Mouse (Mus musculus) mouse embryonic stem cell (cell line): ENCODE measurements around the gene Prm2.

ENCODE experiments used
- in situ Hi-C, 2 experiments: fragments of 300-500 bp; cut with MboI; formaldehyde crosslinking; loops; 1 replicate in 1 of 2; 3 replicates in 1 of 2; pipeline ENCODE4 v1.14.3; 2019 to 2020; ENCODE audit warnings: low sequenced_read_pairs in 2 of 2, low pct_unique_long_range_greater_than_20kb in 1 of 2, mixed read lengths in 1 of 2; ENCODE audit not compliant: unreplicated experiment in 1 of 2

Gene Prm2

DNA sequence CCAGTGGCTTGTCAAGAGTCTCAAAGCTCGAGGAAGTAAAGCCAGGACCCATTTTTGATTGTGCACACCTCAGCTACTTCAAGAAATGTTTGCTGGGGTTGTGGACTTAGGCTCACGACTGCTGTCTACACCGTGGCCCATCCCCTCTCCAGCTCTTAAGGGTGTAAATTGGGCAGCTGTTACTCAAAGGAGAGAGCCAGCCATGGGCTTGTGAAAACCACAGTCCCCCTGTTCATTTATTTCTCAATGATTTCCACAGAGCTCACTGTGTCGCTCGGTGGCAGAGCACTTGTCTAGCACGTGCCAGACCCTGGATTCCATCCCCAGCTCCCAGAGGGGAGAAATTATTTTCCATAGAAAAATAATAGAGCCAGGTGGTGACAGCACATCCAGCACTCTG is 39.8 kb downstream of the Prm2 start:
- in situ Hi-C loops = no loop called here

DNA sequence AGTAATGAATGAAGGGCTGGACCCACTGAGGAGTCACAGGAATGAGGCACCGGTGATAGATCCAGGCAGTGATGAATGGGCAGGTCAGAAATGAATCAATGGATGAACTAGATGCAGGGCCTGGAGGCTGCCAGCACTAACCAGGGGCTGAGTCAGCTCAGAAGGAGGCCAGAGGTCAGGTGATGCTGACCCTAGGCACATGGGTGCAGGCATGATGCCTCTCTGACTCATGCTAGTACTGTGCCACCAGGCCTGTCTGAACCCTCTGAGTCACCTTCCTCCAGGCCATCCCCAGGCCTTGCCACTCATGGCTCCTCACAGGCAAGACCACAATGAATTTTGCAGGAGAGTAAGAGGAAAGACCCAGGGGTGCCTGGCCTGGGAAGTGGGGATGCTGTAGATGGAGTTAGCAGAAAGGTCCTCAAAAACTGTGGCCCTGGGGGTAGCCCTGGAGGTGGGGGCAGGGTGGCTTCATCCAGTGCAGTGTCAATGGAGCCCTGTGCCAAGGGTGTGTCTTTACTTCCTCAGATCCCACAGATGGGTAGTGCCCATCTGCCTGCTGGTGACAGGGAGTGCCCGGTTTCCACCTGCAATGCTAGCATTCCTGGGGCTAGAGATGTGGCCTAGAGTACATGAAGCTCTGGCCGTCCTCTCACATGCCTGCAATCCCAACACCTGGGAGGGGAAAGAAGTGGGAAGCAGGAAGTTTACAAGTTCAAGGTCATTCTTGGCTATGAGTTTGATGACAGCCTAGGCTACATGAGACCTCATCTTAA is 41.2 kb downstream of the Prm2 start:
- in situ Hi-C loops = no loop called here

DNA sequence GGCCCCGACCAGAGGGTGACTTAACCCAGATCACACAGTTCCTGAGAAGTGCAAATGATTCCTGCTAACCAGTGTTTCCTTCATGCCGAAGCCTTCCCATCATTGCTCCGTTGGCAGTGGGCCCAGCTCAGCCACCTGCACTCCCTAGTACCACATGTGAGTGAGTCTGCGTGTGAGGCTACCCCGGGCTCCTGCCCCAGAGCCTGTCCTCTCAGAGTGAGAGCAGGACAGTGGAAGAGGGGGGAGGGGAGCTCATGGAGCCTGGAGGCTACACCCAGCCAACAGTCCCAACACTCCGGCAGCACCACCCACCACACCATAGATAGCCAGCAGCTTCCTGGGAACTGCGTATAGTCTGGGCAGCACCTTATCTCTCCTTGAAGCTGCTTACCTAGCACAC is 46.1 kb downstream of the Prm2 start:
- in situ Hi-C loops = no loop called here

DNA sequence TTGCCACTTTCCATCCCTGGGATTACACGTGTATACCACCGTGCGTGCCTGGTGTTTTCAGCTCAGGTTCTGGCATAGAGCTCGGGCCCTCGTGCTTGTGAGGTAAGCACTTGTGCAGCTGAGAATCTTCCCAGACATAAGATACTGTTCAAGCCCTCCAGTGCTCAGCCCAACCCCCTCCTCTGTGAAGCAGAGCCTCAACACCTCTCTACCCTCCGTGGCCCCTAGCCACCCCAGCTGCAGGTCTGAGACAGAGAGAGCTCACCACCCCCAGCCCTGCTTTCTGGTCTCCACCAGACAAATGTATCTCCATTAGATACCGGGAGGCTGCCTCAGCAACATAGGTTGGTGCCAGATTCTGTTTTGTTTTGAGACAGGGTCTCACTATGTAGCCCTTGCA is 46.7 kb downstream of the Prm2 start:
- in situ Hi-C loops = no loop called here
